Mouse (Mus musculus) granulocyte monocyte progenitor cell, adult 5-6 weeks (primary cell): ENCODE results near the gene Rnf212b. TPM values are rescaled to one million over a fixed set of nuclear protein-coding genes. Genes with fewer than 3 reads are reported as not detected.

ENCODE experiments used
- total RNA-seq, 2 experiments: library from RNA; stranded (forward) in 1 of 2; stranded (reverse) in 1 of 2; fragments of 200-712, 200-1000 nt in 1 of 2; fragments of >200 nt in 1 of 2; fragmentation: Nextera tagmentation in 1 of 2; gene quantifications; 2 replicates each; pipeline ENCODE4 v1.2.3; 2014 to 2017

The Rnf212b gene
- total RNA-seq, 2 experiments from 2014 or later = not detected

Other genes starting within 250 kb of the Rnf212b start
- gene Ajuba, start 236.6 kb upstream of the Rnf212b start, total RNA-seq (2014; fragmentation: Nextera tagmentation) = 0.77 and 1.0 TPM in 2 replicates
- 1.2 and 2.1 TPM in 2 replicates for gene Ajuba, start 236.6 kb upstream of the Rnf212b start, total RNA-seq (2017)
- 5.8 and 9.9 TPM in 2 replicates for gene 4931414P19Rik, start 208.1 kb upstream of the Rnf212b start, total RNA-seq (2014; fragmentation: Nextera tagmentation)
- gene 4931414P19Rik, start 208.1 kb upstream of the Rnf212b start, total RNA-seq (2017) = 3.6 and 4.3 TPM in 2 replicates
- 237 and 287 TPM in 2 replicates for gene Psmb5, start 196.1 kb upstream of the Rnf212b start, total RNA-seq (2014; fragmentation: Nextera tagmentation)
- gene Psmb5, start 196.1 kb upstream of the Rnf212b start, total RNA-seq (2017) = 63.3 and 69.9 TPM in 2 replicates
- gene Psmb11, start 192.7 kb upstream of the Rnf212b start, total RNA-seq (2014; fragmentation: Nextera tagmentation) = 0.09 TPM in 1 of 2 replicates, not detected in the other
- gene Psmb11, start 192.7 kb upstream of the Rnf212b start, total RNA-seq (2017) = not detected in 2 replicates
- gene Gm17606, start 173.2 kb upstream of the Rnf212b start, total RNA-seq (2014; fragmentation: Nextera tagmentation) = not detected in 2 replicates
- not detected in 2 replicates for gene Gm17606, start 173.2 kb upstream of the Rnf212b start, total RNA-seq (2017)
- gene Cdh24, start 172.8 kb upstream of the Rnf212b start, total RNA-seq (2014; fragmentation: Nextera tagmentation) = 0.54 and 1.4 TPM in 2 replicates
- 0.39 and 0.41 TPM in 2 replicates for gene Cdh24, start 172.8 kb upstream of the Rnf212b start, total RNA-seq (2017)
- 44.3 and 69.7 TPM in 2 replicates for gene 1700123O20Rik, start 127.9 kb upstream of the Rnf212b start, total RNA-seq (2014; fragmentation: Nextera tagmentation)
- 42.2 and 50.0 TPM in 2 replicates for gene 1700123O20Rik, start 127.9 kb upstream of the Rnf212b start, total RNA-seq (2017)
- gene Acin1, start 127.2 kb upstream of the Rnf212b start, total RNA-seq (2014; fragmentation: Nextera tagmentation) = 236 and 252 TPM in 2 replicates
- 198 and 208 TPM in 2 replicates for gene Acin1, start 127.2 kb upstream of the Rnf212b start, total RNA-seq (2017)
- gene Gm29776, start 115.3 kb upstream of the Rnf212b start, total RNA-seq (2014; fragmentation: Nextera tagmentation) = 0.15 TPM in 1 of 2 replicates, not detected in the other
- gene Gm29776, start 115.3 kb upstream of the Rnf212b start, total RNA-seq (2017) = 0.22 TPM in 1 of 2 replicates, not detected in the other
- 23.1 and 45.9 TPM in 2 replicates for gene Cebpe, start 102.0 kb upstream of the Rnf212b start, total RNA-seq (2014; fragmentation: Nextera tagmentation)
- 57.2 and 63.7 TPM in 2 replicates for gene Cebpe, start 102.0 kb upstream of the Rnf212b start, total RNA-seq (2017)
- gene Slc7a8, start 32.2 kb upstream of the Rnf212b start, total RNA-seq (2014; fragmentation: Nextera tagmentation) = 7.6 and 8.3 TPM in 2 replicates
- gene Slc7a8, start 32.2 kb upstream of the Rnf212b start, total RNA-seq (2017) = 2.0 and 3.2 TPM in 2 replicates
- gene Homez, start 56.8 kb downstream of the Rnf212b start, total RNA-seq (2014; fragmentation: Nextera tagmentation) = 14.3 and 19.1 TPM in 2 replicates
- 8.4 and 8.7 TPM in 2 replicates for gene Homez, start 56.8 kb downstream of the Rnf212b start, total RNA-seq (2017)
- 12.2 and 21.1 TPM in 2 replicates for gene Ppp1r3e, start 63.4 kb downstream of the Rnf212b start, total RNA-seq (2014; fragmentation: Nextera tagmentation)
- 2.5 and 2.9 TPM in 2 replicates for gene Ppp1r3e, start 63.4 kb downstream of the Rnf212b start, total RNA-seq (2017)
- 9.4 and 13.5 TPM in 2 replicates for gene Bcl2l2, start 69.2 kb downstream of the Rnf212b start, total RNA-seq (2014; fragmentation: Nextera tagmentation)
- 9.9 and 10.9 TPM in 2 replicates for gene Bcl2l2, start 69.2 kb downstream of the Rnf212b start, total RNA-seq (2017)
- gene Gm20521, start 69.3 kb downstream of the Rnf212b start, total RNA-seq (2014; fragmentation: Nextera tagmentation) = not detected in 2 replicates
- not detected in 2 replicates for gene Gm20521, start 69.3 kb downstream of the Rnf212b start, total RNA-seq (2017)
- gene Pabpn1, start 78.4 kb downstream of the Rnf212b start, total RNA-seq (2014; fragmentation: Nextera tagmentation) = 181 and 215 TPM in 2 replicates
- 286 and 319 TPM in 2 replicates for gene Pabpn1, start 78.4 kb downstream of the Rnf212b start, total RNA-seq (2017)
- gene Slc22a17, start 99.0 kb downstream of the Rnf212b start, total RNA-seq (2014; fragmentation: Nextera tagmentation) = 1.4 and 2.8 TPM in 2 replicates
- gene Slc22a17, start 99.0 kb downstream of the Rnf212b start, total RNA-seq (2017) = 0.52 and 0.77 TPM in 2 replicates
- gene Efs, start 112.0 kb downstream of the Rnf212b start, total RNA-seq (2014; fragmentation: Nextera tagmentation) = not detected in 2 replicates
- gene Efs, start 112.0 kb downstream of the Rnf212b start, total RNA-seq (2017) = not detected in 2 replicates
- gene Il25, start 118.6 kb downstream of the Rnf212b start, total RNA-seq (2014; fragmentation: Nextera tagmentation) = not detected in 2 replicates
- gene Il25, start 118.6 kb downstream of the Rnf212b start, total RNA-seq (2017) = not detected in 2 replicates
- not detected in 2 replicates for gene Cmtm5, start 122.1 kb downstream of the Rnf212b start, total RNA-seq (2014; fragmentation: Nextera tagmentation)
- not detected in 2 replicates for gene Cmtm5, start 122.1 kb downstream of the Rnf212b start, total RNA-seq (2017)
- gene Myh6, start 152.8 kb downstream of the Rnf212b start, total RNA-seq (2014; fragmentation: Nextera tagmentation) = not detected in 2 replicates
- not detected in 2 replicates for gene Myh6, start 152.8 kb downstream of the Rnf212b start, total RNA-seq (2017)
- not detected in 2 replicates for gene Gm17428, start 162.8 kb downstream of the Rnf212b start, total RNA-seq (2014; fragmentation: Nextera tagmentation)
- gene Gm17428, start 162.8 kb downstream of the Rnf212b start, total RNA-seq (2017) = not detected in 2 replicates
- not detected in 2 replicates for gene Myh7, start 180.5 kb downstream of the Rnf212b start, total RNA-seq (2014; fragmentation: Nextera tagmentation)
- gene Myh7, start 180.5 kb downstream of the Rnf212b start, total RNA-seq (2017) = not detected in 2 replicates
- gene Ngdn, start 201.3 kb downstream of the Rnf212b start, total RNA-seq (2014; fragmentation: Nextera tagmentation) = 50.2 and 65.5 TPM in 2 replicates
- 62.7 and 75.3 TPM in 2 replicates for gene Ngdn, start 201.3 kb downstream of the Rnf212b start, total RNA-seq (2017)